Mouse (Mus musculus): ENCODE data around the gene Nectin2.

- no peak for TF ChIP-seq CTCF (IDR thresholded peaks at IDR 0.05)
- no peak for TF ChIP-seq EP300 (IDR thresholded peaks at IDR 0.05; ENCODE audit: insufficient read depth, low read depth, low read length)
- no peak for TF ChIP-seq POLR2A (IDR thresholded peaks at IDR 0.05; ENCODE audit: insufficient read depth, low read depth, low read length)
These were observed 45.0 kb upstream of the Nectin2 start for GRCm38 (mm10) chr7:19795236-19795635.
